Mouse (Mus musculus) thymus, adult 2 months (tissue): ENCODE results near the gene Efemp2. TPM values are rescaled to one million over a fixed set of nuclear protein-coding genes. Genes with fewer than 3 reads are reported as not detected.
A peak's percentile ranks its signal among the peaks of the same experiment; 100 is the strongest.
"Not testable (repeated sequence)": the region's sequence is repeated elsewhere in the genome, so short reads cannot be mapped to it uniquely, and the experiment has no call there.

Experiments
- DNase-seq: peaks from one replicate; pipeline ENCODE4 v3.0.0; 2021
- H3K27ac ChIP-seq: fragments of 200-500 bp; 2 replicates; pipeline ENCODE4 v1.5.1; 2012; ENCODE audit warnings: low read length, control low read depth; ENCODE audit not compliant: control insufficient read depth, insufficient read depth
- H3K27me3 ChIP-seq: fragments of 200-500 bp; 2 replicates; pipeline ENCODE4 v1.6.1; 2012; ENCODE audit warnings: mild to moderate bottlenecking, low read length, moderate library complexity, mixed read lengths; ENCODE audit not compliant: control insufficient read depth, insufficient read depth
- H3K36me3 ChIP-seq: fragments of 200-500 bp; 2 replicates; pipeline ENCODE4 v1.6.1; 2012; ENCODE audit warnings: mild to moderate bottlenecking, low read length, moderate library complexity; ENCODE audit not compliant: control insufficient read depth, insufficient read depth
- H3K4me1 ChIP-seq: fragments of 200-500 bp; replicated peaks from 2 replicates; pipeline ENCODE4 v1.6.1; 2012; ENCODE audit warnings: low read length; ENCODE audit not compliant: control insufficient read depth, insufficient read depth
- H3K4me3 ChIP-seq: fragments of 200-500 bp; 2 replicates; pipeline ENCODE4 v1.5.1; 2012; ENCODE audit warnings: mild to moderate bottlenecking, low read length, control low read depth, moderate library complexity; ENCODE audit not compliant: control insufficient read depth, insufficient read depth
- CTCF ChIP-seq: fragments of 200-500 bp; IDR thresholded peaks from 2 replicates; pipeline ENCODE4 v1.5.1; 2012; ENCODE audit warnings: mild to moderate bottlenecking, control low read depth, low read length, moderate library complexity, borderline replicate concordance; ENCODE audit not compliant: control insufficient read depth, poor library complexity, insufficient read depth; ENCODE audit errors: extremely low read depth
- POLR2A ChIP-seq: fragments of 200-500 bp; IDR thresholded peaks from 2 replicates; pipeline ENCODE4 v1.6.1; 2012; ENCODE audit warnings: mild to moderate bottlenecking, low read length, control low read depth, moderate library complexity; ENCODE audit not compliant: control insufficient read depth, poor library complexity, insufficient read depth; ENCODE audit errors: extremely low read depth
- WGBS: fragments of 180-500 bp; shearing (Covaris S2); methylation state at CpG from one replicate; pipeline ENCODE4 v1.1.7; 2018; 5-methylcytosine and 5-hydroxymethylcytosine counted together
- polyA plus RNA-seq: library from polyadenylated mRNA; depleted of rRNA; stranded (reverse); fragments of >200 nt; gene quantifications from 2 replicates; pipeline ENCODE4 v1.2.3, GENCODE M21; 2012

The Efemp2 gene
- polyA plus RNA-seq, 1 experiment = 21.6 TPM

GRCm38 (mm10) chr19:5490313-5490897 is 16.7 kb downstream of the Efemp2 start, which contains the start of gene Cfl1:
Cfl1 (plus strand) TSS chr19:5490455.
- peak; percentile 97 for DNase-seq
- under 1% methylated on average over 62 of the region's 62 CpGs for WGBS

DNA sequence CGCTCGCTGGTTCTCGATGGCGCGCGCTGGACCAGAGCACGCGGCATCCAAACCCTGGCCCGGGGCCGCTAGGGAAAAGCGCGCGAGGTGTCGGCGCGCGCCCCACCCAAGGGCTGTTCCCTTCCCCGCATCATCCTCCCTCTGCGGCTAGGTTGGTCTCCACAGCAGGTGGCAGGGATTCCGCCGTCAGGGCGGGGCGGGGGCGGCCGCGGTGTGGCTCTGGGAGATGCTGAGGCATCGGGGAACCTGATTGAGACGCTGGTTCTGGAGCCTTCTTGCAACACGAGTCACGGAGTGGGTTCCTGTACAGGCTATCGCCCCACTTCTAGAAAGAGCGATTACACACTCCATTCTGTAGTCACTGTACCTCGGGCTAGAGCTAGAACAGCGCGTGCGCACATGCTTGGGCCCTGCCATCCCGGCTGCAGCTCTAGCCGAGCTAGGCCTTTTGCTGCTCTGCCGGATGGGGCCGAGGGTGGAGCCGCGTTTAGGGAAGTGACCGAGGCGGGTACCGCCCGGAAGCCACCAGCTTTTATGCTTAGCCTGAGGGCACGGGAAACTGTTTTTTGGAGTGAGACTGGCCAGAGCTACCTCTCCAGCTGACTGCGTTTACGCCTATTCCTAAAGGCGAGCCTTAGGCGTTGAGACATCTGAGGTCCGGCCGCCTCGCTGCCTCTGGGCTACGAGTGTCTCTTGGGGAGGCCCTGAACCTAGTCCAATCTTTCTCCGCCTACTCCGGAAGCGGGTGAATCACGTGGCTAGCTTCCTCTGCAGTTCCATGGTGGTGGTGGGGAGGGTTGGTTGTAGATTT is 17.3 kb downstream of the Efemp2 start:
- peak; percentile 88 for DNase-seq
- Histone ChIP-seq H3K4me1 (peaks cover 20% of the 10 kb centered on the region), H3K36me3 (peaks cover 32% of the 10 kb centered on the region), H3K4me3 (peak overlapping the region; percentile 97), H3K27me3 (no peaks in the 10 kb centered on the region), H3K27ac (peak overlapping the region; percentile 90)
- TF ChIP-seq CTCF = no peak; the same call in 1 of the 2 replicates
- peak; percentile 70; the same call in 1 of the 2 replicates for TF ChIP-seq POLR2A
- under 1% methylated on average over 59 of the region's 59 CpGs for WGBS

More at GRCm38 (mm10) chr19:5490313-5490897, 16.7 kb downstream of the Efemp2 start, which contains the start of gene Cfl1:
- Histone ChIP-seq H3K4me3 (peak within 1 kb of the TSS; percentile 97), H3K27me3 (no peaks in the 10 kb centered on the region), H3K27ac (peak within 1 kb of the TSS; percentile 90), H3K4me1 (peaks cover 20% of the 10 kb centered on the region), H3K36me3 (peaks cover 27% of the 10 kb centered on the region)
- TF ChIP-seq POLR2A = peak; percentile 99
- peak; percentile 53; the same call in 1 of the 2 replicates for TF ChIP-seq CTCF

GRCm38 (mm10) chr19:5492641-5493040 is 18.9 kb downstream of the Efemp2 start:
- DNase-seq = no peak
- Histone ChIP-seq H3K36me3 (peaks cover 47% of the 10 kb centered on the region), H3K4me1 (peaks cover 8% of the 10 kb centered on the region), H3K27me3 (no peaks in the 10 kb centered on the region), H3K4me3 (no peak overlapping the region), H3K27ac (no peak overlapping the region)
- WGBS = 86% methylated on average over 4 of the region's 4 CpGs
- TF ChIP-seq CTCF (no peak), POLR2A (no peak)

DNA sequence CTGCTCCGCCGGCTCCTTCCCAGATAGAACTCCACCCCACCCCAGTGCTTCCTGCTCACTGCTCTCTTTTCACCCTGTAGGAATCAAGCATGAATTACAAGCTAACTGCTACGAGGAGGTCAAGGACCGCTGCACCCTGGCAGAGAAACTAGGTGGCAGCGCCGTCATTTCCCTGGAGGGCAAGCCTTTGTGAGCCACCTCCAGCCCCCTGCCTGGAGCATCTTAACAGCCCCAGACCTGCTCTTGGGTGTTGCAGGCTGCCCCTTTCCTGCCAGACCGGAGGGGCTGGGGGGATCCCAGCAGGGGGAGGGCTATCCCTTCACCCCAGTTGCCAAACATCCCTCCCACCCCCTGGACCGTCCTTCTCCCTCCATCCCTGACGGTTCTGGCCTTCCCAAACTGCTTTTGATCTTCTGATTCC is 19.6 kb downstream of the Efemp2 start:
- DNase-seq, H3K4me1 ChIP-seq, H3K27me3 ChIP-seq, H3K4me3 ChIP-seq, H3K27ac ChIP-seq: not testable (repeated sequence)
- peaks cover 51% of the 10 kb centered on the region for H3K36me3 ChIP-seq
- WGBS = 87% methylated on average over 9 of the region's 9 CpGs

GRCm38 (mm10) chr19:5494314-5494713 is 20.6 kb downstream of the Efemp2 start:
- Histone ChIP-seq H3K4me1 (peaks cover 7% of the 10 kb centered on the region), H3K36me3 (peaks cover 51% of the 10 kb centered on the region), H3K27me3 (no peaks in the 10 kb centered on the region), H3K4me3 (no peak overlapping the region), H3K27ac (no peak overlapping the region)
- DNase-seq = no peak
- 94% methylated on average over 3 of the region's 3 CpGs for WGBS
- TF ChIP-seq CTCF (no peak), POLR2A (no peak)

DNA sequence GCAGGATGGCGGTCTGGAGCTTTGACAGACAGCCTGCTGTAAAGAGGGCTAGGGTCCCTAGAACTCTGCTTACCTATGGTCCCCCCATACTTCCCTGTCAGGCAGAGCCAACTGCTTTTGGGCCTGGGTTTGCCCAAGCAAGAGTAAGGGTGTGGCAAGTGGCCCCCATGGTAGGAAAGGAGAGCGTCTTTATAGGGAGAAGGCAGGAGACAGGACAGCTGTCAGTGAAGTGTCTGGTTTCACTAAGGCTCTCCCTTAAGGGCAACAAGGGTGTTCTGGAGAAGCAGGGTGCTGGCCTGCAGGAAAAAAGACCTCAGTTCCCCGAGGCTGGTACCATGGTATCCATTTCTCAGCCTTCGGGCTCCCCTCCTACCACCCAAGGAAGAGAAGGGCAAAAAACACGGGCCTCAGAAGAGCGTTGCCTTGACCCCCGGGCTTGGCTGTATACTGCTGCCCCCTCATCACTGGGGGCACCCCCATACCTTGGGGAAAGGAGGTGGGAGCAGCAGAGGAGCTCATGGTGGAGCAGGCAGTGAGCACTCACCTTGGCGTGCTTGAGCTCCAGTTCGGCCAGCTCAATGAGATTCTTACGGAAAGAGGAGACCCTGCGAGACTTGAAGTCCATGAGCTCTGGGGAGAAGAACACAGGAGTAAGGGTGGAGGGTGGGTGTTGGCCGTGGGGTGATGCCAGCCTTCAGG is 21.7 kb downstream of the Efemp2 start:
- no peak for DNase-seq
- H3K4me3 ChIP-seq = no peak overlapping the region
- 90% methylated on average over 12 of the region's 12 CpGs for whole genome bisulfite sequencing

GRCm38 (mm10) chr19:5496052-5496370 is 22.3 kb downstream of the Efemp2 start:
- Histone ChIP-seq H3K4me3 (no peak overlapping the region), H3K36me3 (peaks cover 51% of the 10 kb centered on the region), H3K27me3 (no peaks in the 10 kb centered on the region), H3K27ac (no peak overlapping the region), H3K4me1 (0 out of 2 replicates have a peak, but pooled peaks cover 3% of the 10 kb centered on the region)
- 97% methylated on average over 16 of the region's 16 CpGs for WGBS
- TF ChIP-seq POLR2A = no peak
- no peak for TF ChIP-seq CTCF
- no peak for DNase-seq

More for the DNA sequence above, 21.7 kb downstream of the Efemp2 start:
- TF ChIP-seq POLR2A (no peak), CTCF (no peak)
- Histone ChIP-seq H3K27ac (no peak overlapping the region), H3K4me1 (0 out of 2 replicates have a peak, but pooled peaks cover 3% of the 10 kb centered on the region), H3K27me3 (no peaks in the 10 kb centered on the region), H3K36me3 (peaks cover 51% of the 10 kb centered on the region)
